Mouse (Mus musculus) layer of hippocampus, postnatal 10 days (tissue): ENCODE measurements around the gene Cadm1. TPM values are rescaled to one million over a fixed set of nuclear protein-coding genes. Genes with fewer than 3 reads are reported as not detected.

Source experiments
- DNase-seq, 2 experiments: peaks; one replicate each; pipeline ENCODE4 v3.0.0; 2021; ENCODE audit warnings: low spot score in 2 of 2
- total RNA-seq, 2 experiments: library from RNA; stranded (reverse); gene quantifications; 2 replicates each; pipeline ENCODE4 v1.2.3; 2021

Gene Cadm1
- total RNA-seq, 2 experiments from 2014 or later = 300 to 315 TPM

- DNase-seq = no peak
These were observed 204.9 kb downstream of the Cadm1 start for GRCm38 (mm10) chr9:47734905-47735304.

DNA sequence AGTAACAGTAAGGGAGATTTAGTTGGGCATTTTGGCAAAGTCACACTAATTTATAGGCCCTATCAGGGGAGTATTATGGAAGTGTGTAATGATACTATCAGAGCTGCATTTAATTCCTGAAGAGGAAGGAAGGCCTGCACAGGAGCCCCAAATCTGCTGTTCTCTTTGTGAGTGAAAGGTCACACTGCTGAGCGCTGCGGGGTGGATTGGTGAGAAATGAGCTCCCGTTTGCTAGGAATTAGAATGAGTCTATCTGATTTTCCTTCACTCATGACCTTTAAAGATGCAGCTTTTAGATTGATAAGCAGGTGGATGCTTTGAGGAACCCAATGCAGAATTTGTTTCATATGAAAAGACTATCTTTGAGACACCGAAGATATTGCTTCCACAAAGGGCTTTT, 208.8 kb downstream of the Cadm1 start:
- DNase-seq = no peak

GRCm38 (mm10) chr9:47739276-47739675, 209.3 kb downstream of the Cadm1 start:
- no peak for DNase-seq

GRCm38 (mm10) chr9:47741751-47742150, 211.8 kb downstream of the Cadm1 start:
- no peak for DNase-seq

GRCm38 (mm10) chr9:47744916-47745315, 214.9 kb downstream of the Cadm1 start:
- DNase-seq = no peak

DNA sequence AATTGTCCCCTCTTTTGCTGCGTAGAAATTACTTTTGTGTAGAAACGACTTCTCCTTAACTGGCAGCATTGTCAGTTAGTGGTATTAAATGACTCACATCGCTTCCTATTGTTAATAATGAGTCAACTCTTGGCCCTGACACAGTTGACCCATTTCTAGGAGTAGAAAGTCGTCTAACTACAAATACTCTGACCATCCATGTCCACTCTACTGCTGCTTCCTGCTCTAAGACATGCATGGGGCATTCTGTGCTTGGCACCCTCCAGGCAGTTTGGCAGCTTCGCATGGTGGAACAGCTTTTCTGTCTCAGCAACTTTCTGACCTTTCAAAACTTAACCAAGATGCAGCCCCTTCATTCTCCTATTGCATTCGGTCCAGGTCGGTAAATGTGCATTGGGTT, 215.7 kb downstream of the Cadm1 start:
- DNase-seq = no peak

- no peak for DNase-seq
These were observed 219.2 kb downstream of the Cadm1 start for GRCm38 (mm10) chr9:47749160-47749559.

GRCm38 (mm10) chr9:47752516-47752915, 222.5 kb downstream of the Cadm1 start:
- DNase-seq = no peak

DNA sequence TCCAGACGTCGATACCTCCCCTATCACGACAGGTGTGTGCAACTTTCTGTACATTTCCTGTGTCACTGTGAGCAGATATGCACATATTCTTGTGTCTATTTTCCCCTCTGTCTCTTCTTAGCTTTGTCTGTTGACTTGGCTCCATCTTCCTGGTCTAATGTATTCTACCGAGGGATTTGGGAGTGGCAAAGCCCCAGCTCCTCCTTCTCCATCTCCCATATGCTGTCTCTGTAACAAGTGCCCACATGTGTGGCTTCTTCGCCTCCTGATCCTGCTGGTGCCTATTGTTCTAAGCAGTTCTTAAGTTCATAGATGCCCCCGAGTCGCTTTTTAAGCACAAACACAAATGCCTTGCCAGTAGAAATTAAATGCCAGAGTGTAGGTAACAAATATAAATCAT, 223.2 kb downstream of the Cadm1 start:
- DNase-seq = no peak

DNA sequence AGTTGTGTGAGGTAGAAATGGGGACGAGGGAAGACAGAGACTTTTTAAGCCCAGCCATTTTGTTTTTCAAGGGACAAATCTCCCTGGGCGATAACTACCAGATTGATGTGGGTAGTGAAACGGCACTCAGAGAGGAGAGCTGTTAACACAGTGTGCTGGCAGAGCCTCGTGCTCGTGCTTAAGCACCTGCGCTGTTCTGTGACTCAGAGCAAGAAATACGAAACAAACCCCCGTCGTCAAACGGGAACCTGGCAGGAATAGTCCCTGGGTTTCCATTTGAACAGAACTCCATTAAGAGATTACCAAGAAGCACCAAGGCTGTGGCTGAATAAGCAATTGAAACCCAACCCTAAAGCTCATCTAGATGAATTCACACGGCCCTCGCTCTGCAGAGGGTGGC, 225.1 kb downstream of the Cadm1 start:
- DNase-seq = peak; percentile 38 to 43

DNA sequence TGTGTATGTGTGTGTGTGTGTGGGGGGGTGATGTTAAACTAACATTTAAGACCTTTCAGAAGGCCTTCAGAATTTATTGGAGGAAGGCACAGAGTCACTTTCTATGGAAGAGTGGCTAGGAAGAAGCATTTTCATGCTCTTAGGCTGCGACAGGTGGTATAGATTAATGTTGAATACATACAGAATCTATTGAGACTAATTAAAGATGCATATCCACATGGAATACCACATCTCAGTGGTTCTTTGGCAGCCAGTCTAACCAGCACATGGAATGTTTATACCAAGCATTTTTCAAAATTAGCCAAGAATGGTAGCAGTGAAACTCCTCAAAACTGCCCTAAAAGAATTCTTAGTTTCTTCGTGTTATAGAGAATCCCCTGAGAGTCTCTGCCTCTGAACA, 227.8 kb downstream of the Cadm1 start:
- DNase-seq = no peak

- no peak for DNase-seq
These were observed 228.3 kb downstream of the Cadm1 start for GRCm38 (mm10) chr9:47758320-47758719.

GRCm38 (mm10) chr9:47759807-47760206, 229.8 kb downstream of the Cadm1 start:
- DNase-seq = no peak

- DNase-seq = no peak
These were observed 231.6 kb downstream of the Cadm1 start for GRCm38 (mm10) chr9:47761601-47762000.

DNA sequence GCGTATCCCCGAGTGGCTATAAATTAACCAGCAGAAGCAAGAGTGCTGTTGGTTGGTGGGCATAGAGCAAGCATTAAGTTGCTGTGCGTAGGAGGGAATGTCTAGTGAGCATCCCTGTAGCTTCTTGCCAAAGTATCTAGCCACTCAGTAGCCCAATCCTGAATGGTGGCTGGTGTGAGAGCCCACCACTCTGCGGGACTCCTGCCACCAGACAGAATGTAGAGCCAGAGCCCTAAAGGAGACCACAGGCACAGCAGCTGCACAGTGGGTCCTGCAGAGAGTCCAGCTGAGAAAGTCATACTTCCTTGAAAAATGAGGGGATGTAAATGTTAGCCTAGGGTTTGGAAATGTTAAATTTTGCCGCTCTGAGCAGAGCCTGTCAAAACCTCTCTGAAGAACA, 232.9 kb downstream of the Cadm1 start:
- no peak for DNase-seq

- DNase-seq = no peak
These were observed 234.9 kb downstream of the Cadm1 start for GRCm38 (mm10) chr9:47764920-47765319.

- DNase-seq = no peak
These were observed 235.3 kb downstream of the Cadm1 start for GRCm38 (mm10) chr9:47765323-47765722.

DNA sequence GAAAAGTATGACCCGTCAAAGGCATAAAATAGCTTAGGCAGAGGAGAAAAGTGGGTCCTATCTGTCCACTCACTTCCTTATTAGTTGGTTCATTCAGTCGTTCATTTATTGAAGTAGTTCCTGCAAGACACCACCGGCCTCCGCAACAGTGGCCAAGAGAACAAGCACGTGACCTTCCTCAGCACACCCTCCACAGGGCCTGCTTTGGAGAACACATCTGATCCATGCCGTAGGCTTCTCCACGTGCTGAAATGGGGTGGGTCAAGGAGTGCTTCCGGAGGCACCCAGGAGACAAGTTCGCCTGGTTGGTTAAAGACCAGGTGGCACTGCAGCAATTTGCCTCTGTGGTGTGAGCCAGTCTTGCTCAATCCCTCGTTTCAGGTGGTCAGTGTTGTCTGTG, 236.4 kb downstream of the Cadm1 start:
- DNase-seq = no peak

- no peak for DNase-seq
These were observed 240.9 kb downstream of the Cadm1 start for GRCm38 (mm10) chr9:47770836-47771235.

GRCm38 (mm10) chr9:47771953-47772352, 242.0 kb downstream of the Cadm1 start:
- DNase-seq = no peak

GRCm38 (mm10) chr9:47772750-47773149, 242.8 kb downstream of the Cadm1 start:
- DNase-seq = no peak

GRCm38 (mm10) chr9:47776941-47777919, 247.3 kb downstream of the Cadm1 start:
- DNase-seq = no peak

- no peak for DNase-seq
These were observed 248.5 kb downstream of the Cadm1 start for GRCm38 (mm10) chr9:47778438-47778837.
